Mouse (Mus musculus) urinary bladder, adult 18-20 months (tissue): ENCODE measurements around the gene Ptges2.

ENCODE experiments used
- DNase-seq, 2 experiments: peaks; one replicate each; pipeline ENCODE4 v3.0.0; 2022; ENCODE audit warnings: low spot score in 2 of 2, mixed read lengths in 2 of 2

The Ptges2 gene

GRCm38 (mm10) chr2:32440164-32440563 lies 44.5 kb downstream of the Ptges2 start:
- DNase-seq, result no peak

- no peak for DNase-seq
Measured at GRCm38 (mm10) chr2:32440632-32441031, 44.9 kb downstream of the Ptges2 start.

- no peak for DNase-seq
Measured at GRCm38 (mm10) chr2:32441550-32441949, 45.9 kb downstream of the Ptges2 start.

- DNase-seq, result no peak
Measured at GRCm38 (mm10) chr2:32445535-32445934, 49.8 kb downstream of the Ptges2 start.

- no peak for DNase-seq
Measured at GRCm38 (mm10) chr2:32447264-32447936, 51.7 kb downstream of the Ptges2 start.

- DNase-seq, result no peak
Measured at GRCm38 (mm10) chr2:32448480-32448879, 52.8 kb downstream of the Ptges2 start.

- DNase-seq, result no peak
Measured at GRCm38 (mm10) chr2:32449761-32450754, 54.4 kb downstream of the Ptges2 start, which contains the start of gene Naif1. Naif1 (plus strand) TSS chr2:32450457.

- DNase-seq, result peak; percentile 89 to 94
Measured at GRCm38 (mm10) chr2:32450881-32451844, 55.5 kb downstream of the Ptges2 start, which contains the start of gene Slc25a25. Slc25a25 (minus strand) TSS chr2:32451445.

GRCm38 (mm10) chr2:32451870-32452372 lies 56.2 kb downstream of the Ptges2 start:
- DNase-seq, result peak; percentile 97 to 98

GRCm38 (mm10) chr2:32452441-32452971 lies 56.8 kb downstream of the Ptges2 start:
- DNase-seq, result no peak

- DNase-seq, result peak in 1 of 2 experiments; percentile 61
Measured at GRCm38 (mm10) chr2:32453641-32454303, 58.1 kb downstream of the Ptges2 start.

- DNase-seq, result no peak
Measured at GRCm38 (mm10) chr2:32454633-32455032, 58.9 kb downstream of the Ptges2 start.

- DNase-seq, result no peak
Measured at GRCm38 (mm10) chr2:32455101-32455500, 59.4 kb downstream of the Ptges2 start.
